Mouse (Mus musculus) cerebral cortex, adult 2 months (tissue): ENCODE results near the gene Olfr1198.

Experiments
- WGBS: fragments of 180-500 bp; shearing (Covaris S2); methylation state at CpG from one replicate; pipeline ENCODE4 v1.1.7; 2018; 5-methylcytosine and 5-hydroxymethylcytosine counted together

Gene Olfr1198

GRCm38 (mm10) chr2:88751270-88751669 is at the start of gene Olfr1198:
TSS of gene Olfr1198 (minus strand) at chr2:88751370.
- 92% methylated on average over 2 of the region's 2 CpGs for WGBS

GRCm38 (mm10) chr2:88792736-88793135 is 41.6 kb upstream of the Olfr1198 start, which contains the start of gene Olfr1201:
TSS of gene Olfr1201 (plus strand) at chr2:88793036.
- 84% methylated on average over 6 of the region's 6 CpGs for WGBS

DNA sequence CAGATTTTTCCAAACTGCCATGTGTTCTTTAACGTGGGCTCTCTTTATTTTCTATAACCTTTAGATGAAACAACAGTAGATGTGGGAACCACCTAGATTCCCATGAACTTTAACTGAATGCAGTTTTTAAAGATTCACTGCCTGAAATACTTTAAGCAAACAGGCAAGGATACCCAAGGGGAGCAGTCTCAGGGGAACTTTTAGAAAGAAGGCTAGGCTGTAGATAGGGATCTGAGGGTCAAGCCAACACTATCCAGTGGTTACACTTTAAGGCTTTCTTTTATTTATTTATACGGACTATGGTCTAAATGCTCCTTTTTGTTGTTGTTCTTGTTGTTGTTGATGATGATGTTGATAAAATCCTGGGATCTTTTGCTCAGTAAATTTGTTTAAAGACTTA is 19.2 kb upstream of the Olfr1198 start, which contains the start of gene Olfr1200:
Gene Olfr1200, minus strand, starts transcription at position 101 of the 400 bp plus-strand sequence.
- 66% methylated on average over 2 of the region's 2 CpGs for WGBS

DNA sequence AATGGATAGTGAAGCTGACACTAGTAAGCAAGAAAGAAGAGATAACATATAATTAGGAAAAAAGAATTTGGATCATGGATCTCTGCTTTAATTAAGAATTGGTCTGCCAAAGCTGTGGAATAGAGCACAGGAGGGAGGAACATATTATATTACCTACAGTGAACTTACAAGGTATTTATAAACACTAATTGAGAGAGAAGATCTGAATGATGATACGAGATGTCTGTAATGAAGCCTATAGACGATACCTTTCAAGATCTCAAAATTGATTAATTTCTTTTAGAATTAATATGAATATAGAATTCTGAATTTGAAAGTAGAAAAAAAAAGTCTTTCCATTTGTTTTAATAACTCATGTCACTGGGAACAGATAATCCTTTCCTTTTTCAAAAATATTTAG is 9.2 kb upstream of the Olfr1198 start, which contains the start of gene Olfr1199:
Gene Olfr1199, minus strand, starts transcription at position 101 of the 400 bp plus-strand sequence.
- WGBS, result 91% methylated on average over 2 of the region's 2 CpGs

- 62% methylated on average over 3 of the region's 3 CpGs for WGBS
These were observed 7.8 kb downstream of the Olfr1198 start for GRCm38 (mm10) chr2:88743379-88743778.

GRCm38 (mm10) chr2:88732266-88732665 is 18.9 kb downstream of the Olfr1198 start, which contains the start of gene Olfr1197:
TSS of gene Olfr1197 (minus strand) at chr2:88732366.
- WGBS, result 77% methylated on average over 1 of the region's 1 CpGs

DNA sequence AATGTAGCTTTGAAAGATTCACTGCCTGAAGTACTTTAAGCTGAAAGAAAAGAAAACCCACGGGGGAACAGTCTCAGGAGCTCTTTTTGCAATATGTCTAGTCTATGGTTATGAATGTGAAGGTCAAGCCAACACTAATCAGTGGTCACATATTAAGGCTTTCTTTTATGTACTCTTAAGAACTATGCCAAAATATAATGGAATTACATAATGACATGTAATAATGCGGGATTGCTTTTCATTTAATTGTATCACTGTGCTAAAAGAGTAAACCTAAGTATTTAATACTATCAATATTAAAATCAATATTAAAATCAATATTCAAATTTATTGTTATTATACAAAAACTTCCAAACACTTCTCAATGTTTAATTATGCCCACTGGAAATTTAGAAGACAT is 46.7 kb downstream of the Olfr1198 start, which contains the start of gene Olfr1196:
Gene Olfr1196, minus strand, starts transcription at position 101 of the 400 bp plus-strand sequence.
- WGBS, result 85% methylated on average over 2 of the region's 2 CpGs
